Mouse (Mus musculus) liver, embryonic 14.5 days (tissue): Measurements from ENCODE around the gene Abca1. TPM values are rescaled to one million over a fixed set of nuclear protein-coding genes. Genes with fewer than 3 reads are reported as not detected.
A peak's percentile ranks its signal among the peaks of the same experiment; 100 is the strongest.

ENCODE experiments used
- ATAC-seq: fragments of 200-750 bp; cut with Nextera tagmentation; 2 replicates; pipeline ENCODE4 v1.8.0; 2017; ENCODE audit warnings: moderate number of reproducible peaks, mild to moderate bottlenecking, moderate library complexity; ENCODE audit not compliant: insufficient read depth
- DNase-seq, 3 experiments: peaks; one replicate each; pipeline ENCODE4 v3.0.0-alpha.2; 2012 to 2013; ENCODE audit warnings: low read depth in 3 of 3, low spot score in 3 of 3
- H3K27ac ChIP-seq: fragments of 300-500 bp; sonication (generic); 2 replicates; pipeline ENCODE4 v1.5.1; 2014; ENCODE audit warnings: moderate library complexity, mild to moderate bottlenecking, control low read depth, inconsistent platforms
- H3K27me3 ChIP-seq: fragments of 300-500 bp; sonication (generic); 2 replicates; pipeline ENCODE4 v1.6.1; 2014; ENCODE audit warnings: mild to moderate bottlenecking, low read length, moderate library complexity; ENCODE audit not compliant: control insufficient read depth, insufficient read depth
- H3K36me3 ChIP-seq: fragments of 300-500 bp; sonication (generic); replicated peaks from 2 replicates; pipeline ENCODE4 v1.6.1; 2014; ENCODE audit warnings: low read depth; ENCODE audit not compliant: control insufficient read depth, insufficient read depth
- H3K4me1 ChIP-seq, 2 experiments: fragments of 200-500 bp in 1 of 2; fragments of 300-500 bp in 1 of 2; sonication (generic) in 1 of 2; replicated peaks; 2 replicates each; pipeline ENCODE4 v1.6.1; 2012 to 2014; ENCODE audit warnings: antibody characterized with exemption in 1 of 2, inconsistent platforms in 1 of 2, low read length in 1 of 2; ENCODE audit not compliant: control insufficient read depth in 2 of 2, insufficient read depth in 2 of 2
- H3K4me2 ChIP-seq: fragments of 300-500 bp; sonication (generic); 2 replicates; pipeline ENCODE4 v1.6.1; 2014; ENCODE audit warnings: low read depth, mild to moderate bottlenecking, control low read depth, moderate library complexity
- H3K4me3 ChIP-seq, 2 experiments: fragments of 200-500 bp in 1 of 2; fragments of 300-500 bp in 1 of 2; sonication (generic) in 1 of 2; 2 replicates each; pipeline ENCODE4 v1.5.1; 2012 to 2014; ENCODE audit warnings: low read depth in 2 of 2, low read length in 2 of 2, mild to moderate bottlenecking in 2 of 2, control low read depth in 1 of 2, inconsistent platforms in 1 of 2, moderate library complexity in 1 of 2; ENCODE audit not compliant: insufficient read depth in 1 of 2
- H3K9ac ChIP-seq: fragments of 300-500 bp; sonication (generic); replicated peaks from 2 replicates; pipeline ENCODE4 v1.6.1; 2014; ENCODE audit warnings: mild to moderate bottlenecking, control low read depth, moderate library complexity
- H3K9me3 ChIP-seq: fragments of 300-500 bp; sonication (generic); 2 replicates; pipeline ENCODE4 v1.6.1; 2016; ENCODE audit warnings: low read length, mixed read lengths; ENCODE audit not compliant: control insufficient read depth
- CTCF ChIP-seq: IDR thresholded peaks from 2 replicates; pipeline ENCODE4 v1.5.1; 2016; ENCODE audit warnings: antibody characterized with exemption, low read depth, control low read depth
- EP300 ChIP-seq: IDR thresholded peaks from 2 replicates; pipeline ENCODE4 v1.6.1; 2016; ENCODE audit warnings: antibody characterized with exemption, low read depth
- WGBS: fragments of 180-500 bp; shearing (Covaris S2); extraction: QIAGEN DNeasy Blood & Tissue Kit; methylation state at CpG from one replicate; pipeline ENCODE4 v1.1.7; 2014; ENCODE audit not compliant: insufficient replicate concordance; 5-methylcytosine and 5-hydroxymethylcytosine counted together
- polyA plus RNA-seq, 2 experiments: library from polyadenylated mRNA; depleted of rRNA in 1 of 2; stranded (reverse) in 1 of 2; unstranded in 1 of 2; fragments of >200 nt; fragmentation: Nextera tagmentation in 1 of 2; extraction: Ambion mirVana in 1 of 2; gene quantifications; 2 replicates each; pipeline versions ENCODE4 v1.2.1 to v1.2.3; 2012 to 2014

Gene Abca1
- polyA plus RNA-seq, 2 experiments, result 7.0 to 12.0 TPM

DNA sequence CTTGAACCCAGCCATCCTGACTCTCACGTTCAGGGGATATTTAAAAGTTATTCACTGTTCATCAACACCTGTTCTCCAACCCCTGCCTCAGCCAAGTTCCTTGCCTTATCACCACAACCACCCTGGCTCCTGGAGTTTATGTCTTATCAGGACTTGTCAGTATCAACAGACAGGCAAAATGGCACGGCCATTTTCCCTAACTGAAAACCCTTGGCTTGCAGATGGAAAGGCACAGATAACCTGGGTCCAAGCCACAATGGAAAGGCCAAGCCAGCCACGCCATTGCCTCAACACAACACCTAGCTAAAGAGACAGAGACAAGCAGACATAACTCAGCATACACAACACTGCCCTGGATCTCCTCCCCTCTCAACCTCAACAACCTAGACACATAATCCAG is 38.6 kb downstream of the Abca1 start:
- Histone ChIP-seq H3K27ac (no peak overlapping the region), H3K27me3 (no peaks in the 10 kb centered on the region), H3K4me2 (peak overlapping the region; percentile 1; the same call in 1 of the 2 replicates), H3K36me3 (no peaks in the 10 kb centered on the region; the same call in 1 of the 2 replicates), H3K4me1 (peaks cover 18 to 32% of the 10 kb centered on the region in 2 experiments), H3K9me3 (no peaks in the 10 kb centered on the region), H3K4me3 (no peak overlapping the region), H3K9ac (no peak overlapping the region)
- DNase-seq (peak; percentile 55 to 61 (median 57)), ATAC-seq (peak; percentile 81)
- WGBS, result 9% methylated on average over 3 of the region's 3 CpGs
- peak; percentile 98 for TF ChIP-seq EP300
- no peak for TF ChIP-seq CTCF

DNA sequence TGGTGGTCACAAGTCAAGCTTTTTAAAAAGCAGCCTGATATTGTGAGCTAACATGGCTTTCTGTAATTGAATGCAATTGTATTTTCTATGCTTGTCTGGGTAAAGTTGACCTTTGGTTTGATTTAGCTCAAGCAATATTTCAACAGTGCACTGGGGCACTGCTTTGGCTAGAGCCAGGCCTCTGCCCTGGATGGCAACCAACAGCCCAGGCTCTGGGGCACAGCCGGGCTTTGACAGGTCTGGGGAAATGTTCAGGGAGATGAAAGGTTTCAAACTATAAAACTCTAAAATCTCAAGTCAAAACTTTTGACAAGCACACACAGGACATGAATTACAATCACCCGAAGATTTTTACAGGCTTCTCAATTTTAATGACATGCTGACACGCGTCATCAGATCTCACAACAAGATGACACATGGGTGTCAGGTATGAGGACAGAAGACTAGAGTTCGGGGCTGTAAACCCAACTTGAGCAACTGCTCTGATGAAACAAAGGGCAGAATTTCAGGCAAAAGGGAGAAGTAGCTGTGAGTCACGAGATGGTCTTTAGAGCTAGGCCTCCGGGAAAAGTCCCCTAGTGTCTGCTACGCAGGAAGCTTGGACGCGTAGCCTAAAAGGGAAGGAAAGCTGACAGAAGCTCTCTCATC is 39.5 kb downstream of the Abca1 start:
- H3K9me3 ChIP-seq, result no peaks in the 10 kb centered on the region
- no peak for TF ChIP-seq EP300
- TF ChIP-seq CTCF, result no peak
- peaks cover 18 to 31% of the 10 kb centered on the region in 2 experiments for H3K4me1 ChIP-seq
- 57% methylated on average over 10 of the region's 10 CpGs for WGBS
- no peak overlapping the region; the same call in 1 of the 2 replicates for H3K27ac ChIP-seq
- H3K9ac ChIP-seq, result no peak overlapping the region
- no peaks in the 10 kb centered on the region; the same call in 1 of the 2 replicates for H3K36me3 ChIP-seq
- no peak overlapping the region for H3K4me3 ChIP-seq
- no peak overlapping the region for H3K4me2 ChIP-seq
- ATAC-seq (no peak), DNase-seq (no peak)
- no peaks in the 10 kb centered on the region for H3K27me3 ChIP-seq

DNA sequence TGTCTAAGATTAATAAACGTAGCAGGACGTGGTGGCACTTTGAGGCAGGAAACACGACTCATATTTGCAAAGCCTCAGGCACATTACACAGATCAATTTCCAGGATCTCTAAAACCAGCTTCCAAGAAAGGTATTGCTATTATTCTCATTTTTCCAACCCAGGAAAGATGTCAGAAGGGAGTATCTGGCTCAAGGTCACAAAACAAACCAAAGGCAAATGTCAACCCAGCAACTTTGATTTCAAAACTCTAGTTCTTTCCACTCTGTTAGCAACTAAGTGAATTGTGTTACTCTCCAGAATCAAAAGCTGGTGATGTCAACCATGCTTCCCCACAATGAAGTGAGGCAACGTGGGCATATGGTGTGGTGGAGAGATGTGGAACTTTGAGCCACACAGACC is 41.1 kb downstream of the Abca1 start:
- no peaks in the 10 kb centered on the region for H3K9me3 ChIP-seq
- no peak for ATAC-seq
- no peak for DNase-seq
- H3K9ac ChIP-seq, result no peak overlapping the region
- H3K4me1 ChIP-seq, result peaks cover 18 to 31% of the 10 kb centered on the region in 2 experiments
- no peaks in the 10 kb centered on the region for H3K27me3 ChIP-seq
- no peaks in the 10 kb centered on the region; the same call in 1 of the 2 replicates for H3K36me3 ChIP-seq
- 32% methylated on average over 4 of the region's 4 CpGs for WGBS
- no peak overlapping the region for H3K4me2 ChIP-seq
- H3K4me3 ChIP-seq, result no peak overlapping the region
- TF ChIP-seq EP300 (no peak), CTCF (no peak)
- no peak overlapping the region for H3K27ac ChIP-seq

DNA sequence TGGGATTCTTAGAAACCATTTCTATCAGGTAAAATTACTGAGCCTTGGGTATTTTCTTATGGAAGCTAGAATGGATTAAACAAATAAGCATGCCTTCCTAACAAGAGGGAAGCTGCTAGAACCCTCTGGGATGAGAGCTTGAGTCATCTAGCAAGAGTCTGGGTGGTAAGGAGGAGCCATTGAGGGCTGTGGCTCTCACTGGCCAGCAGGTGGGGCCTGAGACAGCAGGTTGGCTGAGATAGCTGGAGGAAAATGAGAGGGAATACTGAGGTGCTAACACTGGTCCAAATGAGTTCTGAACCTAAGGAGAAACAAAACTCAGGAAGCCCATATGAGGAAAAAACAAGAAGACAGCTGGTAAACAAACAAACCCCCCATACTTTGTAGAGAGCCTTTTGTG is 42.1 kb downstream of the Abca1 start:
- no peak overlapping the region for H3K4me2 ChIP-seq
- no peak for ATAC-seq
- H3K27ac ChIP-seq, result no peak overlapping the region
- no peaks in the 10 kb centered on the region for H3K9me3 ChIP-seq
- H3K9ac ChIP-seq, result no peak overlapping the region
- H3K27me3 ChIP-seq, result no peaks in the 10 kb centered on the region
- no peaks in the 10 kb centered on the region; the same call in 1 of the 2 replicates for H3K36me3 ChIP-seq
- no peak for DNase-seq
- H3K4me3 ChIP-seq, result no peak overlapping the region
- H3K4me1 ChIP-seq, result peaks cover 18 to 31% of the 10 kb centered on the region in 2 experiments
- TF ChIP-seq EP300 (no peak), CTCF (peak; percentile 73)

DNA sequence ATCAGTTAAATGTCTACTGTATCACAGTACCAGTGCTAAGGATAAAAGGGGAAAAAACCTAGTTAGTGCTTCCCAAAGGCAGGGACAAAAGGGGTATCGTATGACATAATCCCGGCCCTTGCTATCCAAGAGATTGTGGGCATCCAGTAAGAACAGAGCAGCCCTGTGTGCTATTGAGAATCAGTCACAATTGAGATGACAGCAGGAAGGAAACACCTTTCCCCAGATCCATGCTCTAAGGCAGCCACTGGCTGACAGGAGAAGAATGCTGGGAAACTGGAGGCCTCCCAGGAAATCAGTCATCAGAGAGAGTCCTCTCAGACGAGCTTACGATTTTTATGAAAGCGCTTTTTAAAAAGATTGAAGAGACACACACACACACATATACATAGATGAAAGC is 42.6 kb downstream of the Abca1 start:
- H3K4me1 ChIP-seq, result peaks cover 18 to 31% of the 10 kb centered on the region in 2 experiments
- no peak for TF ChIP-seq EP300
- TF ChIP-seq CTCF, result no peak
- H3K36me3 ChIP-seq, result no peaks in the 10 kb centered on the region; the same call in 1 of the 2 replicates
- H3K4me2 ChIP-seq, result no peak overlapping the region
- H3K9ac ChIP-seq, result no peak overlapping the region
- DNase-seq, result no peak
- WGBS, result 81% methylated on average over 5 of the region's 5 CpGs
- H3K27ac ChIP-seq, result no peak overlapping the region
- no peaks in the 10 kb centered on the region for H3K27me3 ChIP-seq
- ATAC-seq, result no peak
- no peak overlapping the region for H3K4me3 ChIP-seq
- no peaks in the 10 kb centered on the region for H3K9me3 ChIP-seq
